Mouse (Mus musculus) kidney, postnatal 4 days (tissue): ENCODE data around the gene Plaur.
"Not testable (repeated sequence)": the region's sequence is repeated elsewhere in the genome, so short reads cannot be mapped to it uniquely, and the experiment has no call there.

ENCODE experiments used
- DNase-seq, 2 experiments: peaks; one replicate each; pipeline ENCODE4 v3.0.0; 2021; ENCODE audit warnings: mixed read lengths in 2 of 2

Plaur gene

DNA sequence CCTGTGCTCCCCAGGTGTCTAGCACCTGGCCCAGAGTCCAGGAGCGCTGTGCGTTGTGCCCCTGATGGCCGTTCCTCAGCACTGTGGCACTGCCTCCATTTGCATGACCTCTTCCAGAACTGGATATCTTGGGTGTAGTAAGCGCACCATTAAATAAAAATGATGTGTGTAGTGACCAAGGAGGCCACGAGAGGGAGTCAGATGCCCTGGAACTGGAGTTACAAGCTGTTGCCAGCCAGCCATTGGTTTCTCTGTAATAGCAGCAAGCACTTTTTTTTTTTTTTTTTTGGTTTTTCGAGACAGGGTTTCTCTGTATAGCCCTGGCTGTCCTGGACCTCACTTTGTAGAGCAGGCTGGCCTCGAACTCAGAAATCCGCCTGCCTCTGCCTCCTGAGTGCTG, 54.0 kb downstream of the Plaur start:
- peak in 1 of 2 experiments; percentile 43 for DNase-seq

- no peak for DNase-seq
These were observed 54.8 kb downstream of the Plaur start for GRCm38 (mm10) chr7:24517077-24517476.

- DNase-seq = no peak
These were observed 55.4 kb downstream of the Plaur start for GRCm38 (mm10) chr7:24517654-24518053.

DNA sequence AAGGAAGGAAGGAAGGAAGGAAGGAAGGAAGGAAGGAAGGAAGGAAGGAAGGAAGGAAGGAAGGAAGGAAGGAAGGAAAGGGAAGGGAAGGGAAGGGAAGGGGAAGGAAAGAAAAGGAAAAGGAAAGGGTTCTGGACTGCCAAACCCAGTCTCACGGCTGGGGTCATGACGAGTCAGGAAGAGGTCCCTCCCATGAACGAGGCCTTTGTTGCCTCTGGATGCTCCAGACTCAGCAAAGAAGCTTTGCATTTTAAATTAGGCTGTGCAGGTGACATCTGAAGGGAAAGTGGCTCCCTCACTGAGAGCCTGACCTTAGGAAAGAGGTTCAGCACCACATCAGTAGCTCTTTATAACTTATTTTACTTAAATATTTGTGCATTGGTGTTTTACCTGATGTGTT, 56.8 kb downstream of the Plaur start:
- no peak for DNase-seq

- DNase-seq = not testable (repeated sequence)
These were observed 57.8 kb downstream of the Plaur start for GRCm38 (mm10) chr7:24520054-24520453.

- no peak for DNase-seq
These were observed 60.5 kb downstream of the Plaur start for GRCm38 (mm10) chr7:24522805-24523204.

GRCm38 (mm10) chr7:24523723-24524122, 61.4 kb downstream of the Plaur start:
- no peak for DNase-seq

- no peak for DNase-seq
These were observed 62.7 kb downstream of the Plaur start for GRCm38 (mm10) chr7:24524978-24525377.
